Mouse (Mus musculus) right cerebral cortex, postnatal 25 days (tissue): ENCODE data around the gene Prr5.

Experiments used
- DNase-seq: peaks from one replicate; pipeline ENCODE4 v3.0.0; 2022

Prr5 gene

GRCm38 (mm10) chr15:84668938-84669747, at the start of gene Prr5:
Gene Prr5, plus strand, starts transcription at chr15:84669620.
- DNase-seq = no peak

GRCm38 (mm10) chr15:84620028-84620427, 49.4 kb upstream of the Prr5 start:
- no peak for DNase-seq

DNA sequence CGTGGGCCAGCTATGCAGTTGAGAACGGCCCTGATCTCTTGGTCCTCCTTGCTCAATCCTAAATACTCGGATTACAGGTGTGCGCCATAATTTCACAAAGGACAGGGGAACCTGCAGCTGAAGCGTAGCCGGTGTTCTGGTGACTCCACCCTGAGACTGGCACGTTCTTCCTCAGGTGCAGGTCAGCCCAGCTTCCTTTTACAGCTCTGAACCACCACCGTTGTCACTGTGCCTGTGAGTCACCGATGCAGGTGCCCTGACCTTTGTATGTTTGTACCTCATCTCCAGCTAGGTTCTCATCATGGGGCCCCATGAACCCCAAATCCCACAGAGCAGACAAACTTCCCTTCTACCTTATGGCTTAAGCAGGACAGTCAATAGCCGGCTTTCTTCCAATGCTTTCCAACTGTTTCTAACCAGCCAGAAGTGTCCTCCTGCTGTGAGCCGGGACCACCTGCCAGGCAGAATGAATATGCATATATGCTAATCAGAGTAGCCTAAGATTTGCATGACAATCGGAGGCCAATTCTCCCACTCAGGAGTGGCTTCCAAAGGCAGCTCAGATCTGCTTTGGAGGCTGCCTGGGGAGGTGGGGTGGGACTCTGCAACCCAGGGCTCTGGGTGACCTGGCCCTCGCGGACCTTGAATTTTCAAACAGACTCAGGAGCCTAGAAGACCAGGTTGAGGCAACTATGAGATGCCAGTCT, 47.5 kb upstream of the Prr5 start:
- DNase-seq = peak; percentile 47

DNA sequence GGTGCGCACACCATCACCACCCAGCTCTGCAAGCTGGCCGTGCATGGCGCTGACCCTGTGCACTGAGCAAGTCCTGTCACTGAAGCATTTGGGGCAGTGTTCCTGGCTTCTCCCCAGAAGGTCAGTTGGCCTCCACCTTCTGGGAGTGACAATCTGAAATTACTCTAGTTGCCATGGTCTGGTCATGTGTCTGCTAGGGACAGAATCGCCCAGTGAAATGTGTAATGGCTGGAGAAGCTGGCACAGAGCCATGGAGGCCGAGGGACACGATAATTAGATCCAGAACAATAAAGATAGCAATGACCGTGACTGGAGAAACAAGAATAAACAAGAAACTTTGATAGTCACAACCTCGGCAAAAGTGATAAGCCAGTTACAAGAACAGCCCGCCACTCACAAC, 44.5 kb upstream of the Prr5 start:
- no peak for DNase-seq

DNA sequence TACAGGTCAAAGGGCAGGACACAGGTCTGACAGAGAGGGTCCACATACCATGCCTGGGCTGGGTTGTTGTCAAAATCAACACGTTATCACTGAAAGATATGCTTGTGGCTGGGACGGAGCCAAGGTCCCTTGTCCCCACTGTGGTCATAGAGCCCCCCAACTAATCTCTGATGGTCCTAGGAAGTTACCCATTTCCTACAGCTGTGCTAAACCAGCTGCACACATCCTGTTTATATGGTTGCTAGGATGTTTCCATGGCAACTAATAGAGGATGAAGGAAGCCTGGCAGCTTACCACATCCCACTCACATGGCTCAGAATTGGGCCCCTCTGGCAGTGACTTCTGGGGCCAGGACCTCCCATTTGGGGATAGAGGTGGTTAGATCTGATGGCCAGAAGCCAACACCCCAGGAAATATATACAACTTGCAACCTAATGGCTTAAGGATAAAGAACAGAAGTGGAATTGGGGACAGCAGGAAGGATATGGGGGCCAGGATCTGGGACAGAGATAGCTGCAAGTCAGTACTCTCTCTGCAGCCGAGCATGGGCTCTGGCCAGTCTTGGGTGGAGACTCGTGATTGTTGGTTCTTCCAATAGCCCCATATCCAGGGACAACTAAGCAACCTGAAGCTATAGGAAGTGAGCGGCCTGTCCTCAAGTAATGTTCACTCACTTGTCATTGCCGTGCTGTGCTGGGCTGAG, 43.6 kb upstream of the Prr5 start:
- DNase-seq = no peak

- DNase-seq = peak; percentile 59
Measured at GRCm38 (mm10) chr15:84627308-84627707, 42.1 kb upstream of the Prr5 start.

GRCm38 (mm10) chr15:84629680-84630079, 39.7 kb upstream of the Prr5 start:
- DNase-seq = no peak

DNA sequence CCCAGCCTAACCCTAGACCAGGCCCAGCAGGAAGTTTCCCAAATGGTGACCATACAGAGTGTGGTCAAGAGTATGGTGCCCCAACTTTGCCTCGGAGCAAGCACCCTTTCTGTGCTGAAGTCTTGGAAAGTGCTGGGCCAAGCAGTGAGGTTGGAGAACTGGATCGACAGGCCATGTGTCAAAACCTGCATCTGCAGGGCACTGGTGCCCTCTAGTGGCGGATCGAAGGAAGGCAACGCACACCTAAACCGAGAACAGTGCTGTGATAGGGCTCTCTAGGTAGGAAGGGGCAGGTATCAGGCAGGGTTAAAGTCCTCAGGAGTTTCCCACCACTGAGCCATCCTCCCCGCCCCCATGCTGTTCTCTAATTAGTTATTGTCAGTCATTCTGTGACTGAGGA, 37.9 kb upstream of the Prr5 start:
- DNase-seq = peak; percentile 72

GRCm38 (mm10) chr15:84634361-84634760, 35.1 kb upstream of the Prr5 start:
- DNase-seq = no peak

GRCm38 (mm10) chr15:84638405-84638804, 31.0 kb upstream of the Prr5 start:
- DNase-seq = no peak

DNA sequence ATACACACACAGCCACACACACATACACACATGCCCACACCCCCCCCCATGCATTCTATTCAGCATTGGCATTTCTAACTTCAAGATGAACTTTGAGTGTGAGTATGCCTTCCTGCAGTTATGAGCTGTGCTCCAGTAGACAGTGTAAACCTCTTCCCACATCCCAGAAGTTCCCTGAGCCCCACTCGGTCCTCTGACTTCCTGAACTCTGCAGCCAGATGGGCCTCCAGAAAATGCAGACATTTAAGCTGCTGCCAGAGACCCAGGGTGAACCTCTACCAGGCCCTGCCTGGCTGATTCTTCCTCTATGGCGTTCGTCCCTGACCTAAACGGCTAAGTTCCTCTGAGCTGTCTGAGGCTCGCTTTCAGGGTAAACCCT, 30.4 kb upstream of the Prr5 start:
- no peak for DNase-seq

GRCm38 (mm10) chr15:84639451-84640136, 29.8 kb upstream of the Prr5 start:
- peak; percentile 31 for DNase-seq

GRCm38 (mm10) chr15:84640722-84641121, 28.7 kb upstream of the Prr5 start:
- DNase-seq = no peak

DNA sequence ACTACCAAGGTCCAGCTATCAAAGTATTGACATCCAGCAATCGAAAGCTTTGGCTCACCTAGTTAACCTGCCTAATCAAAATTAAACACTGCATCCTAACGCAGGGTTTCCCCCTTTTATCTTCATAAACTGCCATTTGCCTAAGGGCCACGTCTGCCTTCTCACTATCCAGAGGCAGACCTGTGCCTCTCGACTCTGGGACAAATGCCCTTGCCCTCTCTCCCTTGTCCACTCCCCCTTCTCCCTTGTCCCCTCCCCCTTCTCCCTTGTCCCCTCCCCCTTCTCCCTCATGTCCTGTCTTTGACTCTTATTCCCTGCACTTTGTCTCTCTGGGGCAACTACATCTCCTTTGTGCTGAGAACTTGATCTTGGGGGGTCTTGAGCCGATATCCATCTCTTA, 28.3 kb upstream of the Prr5 start:
- no peak for DNase-seq

- DNase-seq = no peak
Measured at GRCm38 (mm10) chr15:84641948-84642347, 27.5 kb upstream of the Prr5 start.

DNA sequence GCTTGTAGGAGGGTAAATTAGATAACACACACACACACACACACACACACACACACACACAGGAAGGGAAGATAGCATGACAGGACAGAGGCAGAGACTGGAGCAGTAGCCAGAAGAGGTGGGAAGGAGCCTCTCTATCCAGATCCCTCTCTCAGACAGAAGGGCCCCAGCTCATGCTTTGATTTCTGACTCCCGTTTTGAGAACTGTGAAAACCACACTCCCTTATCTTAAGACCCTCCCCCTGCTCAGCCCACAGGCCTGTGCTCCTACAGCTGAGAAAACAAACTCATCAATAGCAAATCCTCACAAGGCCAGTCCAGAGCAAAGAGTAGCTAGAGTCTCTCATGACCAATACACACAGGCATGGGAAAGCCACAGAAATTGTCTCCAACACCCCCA, 26.2 kb upstream of the Prr5 start:
- no peak for DNase-seq

DNA sequence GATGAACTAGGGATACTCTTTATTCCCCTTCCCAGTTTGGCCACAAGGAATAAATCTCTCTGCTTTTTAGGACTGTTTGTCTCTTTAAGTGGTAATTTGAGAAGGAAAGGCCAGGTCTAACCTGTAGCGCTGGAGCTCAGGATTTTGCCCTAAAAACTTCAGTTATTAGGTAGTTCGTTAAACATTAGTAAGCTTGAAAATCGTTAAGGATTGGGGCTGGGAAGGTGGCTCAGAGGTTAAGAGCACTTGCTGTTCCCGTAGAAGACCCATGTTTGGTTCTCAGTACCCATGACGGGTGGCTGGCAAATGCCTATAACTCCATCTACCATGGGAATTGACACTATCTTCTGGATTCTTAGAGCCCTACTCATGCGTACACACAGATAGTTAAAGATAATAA, 17.9 kb upstream of the Prr5 start:
- DNase-seq = no peak

- no peak for DNase-seq
Measured at GRCm38 (mm10) chr15:84653151-84653550, 16.3 kb upstream of the Prr5 start.

DNA sequence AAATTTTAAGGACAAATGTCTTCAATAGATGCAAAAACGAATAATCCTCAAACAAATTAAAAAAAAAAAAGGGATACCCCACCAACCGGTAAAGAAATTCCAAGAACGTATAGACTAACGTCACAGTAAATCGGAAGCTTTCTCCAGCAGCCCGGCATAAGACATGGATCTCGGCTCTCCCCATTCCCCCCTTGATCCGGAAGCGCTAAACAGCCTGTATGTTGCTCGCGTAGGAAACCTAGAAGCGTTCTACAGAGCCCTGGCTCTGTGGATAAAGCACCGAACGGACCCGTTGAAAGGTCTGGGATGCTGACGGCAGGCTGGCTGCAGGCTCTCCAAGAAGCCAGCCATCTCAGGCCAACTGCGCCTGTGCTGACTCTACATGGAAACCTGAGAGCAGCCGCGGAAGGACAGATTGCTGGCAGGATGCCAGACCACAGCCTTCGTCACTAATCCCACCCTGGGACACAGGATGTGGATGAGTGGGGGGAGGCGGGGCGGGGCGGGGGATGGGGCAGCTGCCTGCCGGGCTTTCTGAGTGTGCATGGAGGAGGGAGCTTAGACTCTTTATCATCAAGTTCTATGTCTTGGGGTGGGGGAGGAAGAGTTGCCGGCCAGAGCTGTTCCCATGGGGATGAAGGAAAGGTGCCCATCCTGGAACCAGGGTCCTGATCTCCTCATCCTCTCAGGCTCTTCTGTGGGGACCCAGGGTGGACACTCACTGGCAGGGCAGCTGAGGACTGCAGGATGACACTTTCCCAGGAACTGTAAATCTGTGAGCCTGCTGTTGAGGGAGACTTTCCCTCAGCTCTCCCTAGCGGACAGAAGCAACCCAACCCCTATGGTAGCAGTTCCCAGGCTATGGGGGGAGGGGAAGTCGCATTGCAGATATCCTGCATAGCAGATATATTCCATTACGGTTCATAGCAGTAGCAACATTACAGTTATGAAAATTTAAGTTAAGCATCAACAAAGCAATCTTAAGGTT, 15.1 kb upstream of the Prr5 start:
- DNase-seq = peak; percentile 61

- no peak for DNase-seq
Measured at GRCm38 (mm10) chr15:84654975-84655374, 14.4 kb upstream of the Prr5 start.

DNA sequence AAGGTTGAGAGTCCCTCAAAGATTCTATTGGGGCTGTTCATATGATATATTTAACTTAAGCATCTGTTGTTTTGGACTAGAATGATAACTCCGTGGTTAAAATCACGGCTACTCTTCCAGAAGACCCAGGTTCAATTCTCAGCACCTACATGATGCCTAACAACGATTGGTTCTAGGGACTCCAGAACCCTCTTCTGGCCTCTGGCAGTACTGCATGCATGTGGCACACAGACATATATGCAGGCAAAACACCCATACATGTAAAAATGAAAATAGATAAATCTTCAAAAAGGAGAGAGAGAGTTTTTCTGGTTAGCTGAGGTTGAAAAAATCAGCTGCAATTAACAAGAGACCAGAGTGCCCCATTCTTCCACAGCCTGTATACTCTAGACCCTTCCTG, 12.7 kb upstream of the Prr5 start:
- no peak for DNase-seq
